ENCODE assay signal across 8 mouse cellular contexts in genomic region chr8:107151212-107151920, GRCm38 (mm10). TPM values are rescaled to one million over a fixed set of nuclear protein-coding genes. Genes with fewer than 3 reads are reported as not detected.
A peak's percentile ranks its signal among the peaks of the same experiment; 100 is the strongest.
DNase-seq lines count a peak whose midpoint lies in the region; ATAC-seq and TF ChIP-seq lines count a peak whose summit lies in the region.

No protein-coding gene starts in this region.

- H3K36me3 ChIP-seq in heart, embryonic 15.5 days: peaks cover 33% of the 10 kb centered on the region
- peaks cover 12% of the 10 kb centered on the region for H3K36me3 ChIP-seq in ES-E14 (ENCODE audit: control insufficient read depth, insufficient read depth, low read length, poor library complexity, severe bottlenecking)
- peaks cover 10% of the 10 kb centered on the region; the same call in 1 of the 2 replicates for H3K36me3 ChIP-seq in forebrain, postnatal 0 days (ENCODE audit: insufficient read depth)
- peaks cover 30% of the 10 kb centered on the region for H3K36me3 ChIP-seq in midbrain, embryonic 12.5 days

- H3K27ac ChIP-seq in heart, embryonic 15.5 days: peak overlapping the region; percentile 87
- H3K27ac ChIP-seq in ES-E14 (ENCODE audit: insufficient read depth, low read depth, low read length, poor library complexity, severe bottlenecking): peak overlapping the region; percentile 62; the same call in 1 of the 2 replicates
- peak overlapping the region; percentile 81; the same call in 1 of the 2 replicates for H3K27ac ChIP-seq in forebrain, postnatal 0 days (ENCODE audit: low read depth, low read length)
- H3K27ac ChIP-seq in midbrain, embryonic 12.5 days (replicated peaks): no peak overlapping the region

- DNase-seq in heart, postnatal 36 days: no peak
- no peak for DNase-seq in ES-E14 (ENCODE audit: low read depth, low spot score)
- peak; percentile 3 for DNase-seq in forebrain, postnatal 0 days
- no peak for DNase-seq in layer of hippocampus, postnatal 10 days (ENCODE audit: low spot score in 2 of 2)
- DNase-seq in embryo, embryonic 10 days (ENCODE audit: low spot score): no peak
- no peak for DNase-seq in urinary bladder, postnatal 14 days (ENCODE audit: low spot score)

- H3K4me1 ChIP-seq in heart, embryonic 15.5 days (replicated peaks): peaks cover 10% of the 10 kb centered on the region
- peaks cover 0 to 2% of the 10 kb centered on the region in 2 experiments; a peak in 1 of 4 replicates for H3K4me1 ChIP-seq in ES-E14 (ENCODE audit: control insufficient read depth in 2 of 2, insufficient read depth in 2 of 2, low read length in 2 of 2, poor library complexity in 1 of 2)
- H3K4me1 ChIP-seq in forebrain, postnatal 0 days (ENCODE audit: insufficient read depth): peaks cover 10% of the 10 kb centered on the region
- H3K4me1 ChIP-seq in midbrain, embryonic 12.5 days: peaks cover 12% of the 10 kb centered on the region

- 60% methylated on average over 7 of the region's 7 CpGs for WGBS in heart, embryonic 15.5 days
- 71% methylated on average over 7 of the region's 7 CpGs for WGBS in forebrain, postnatal 0 days
- WGBS in midbrain, embryonic 12.5 days: 77% methylated on average over 7 of the region's 7 CpGs

- peak overlapping the region; percentile 78 for H3K4me2 ChIP-seq in heart, embryonic 15.5 days
- peak overlapping the region; percentile 60 for H3K4me2 ChIP-seq in forebrain, postnatal 0 days (ENCODE audit: low read depth)
- H3K4me2 ChIP-seq in midbrain, embryonic 12.5 days (replicated peaks): peak overlapping the region; percentile 75

- no peaks in the 10 kb centered on the region for H3K9me3 ChIP-seq in heart, embryonic 15.5 days (replicated peaks)
- no peaks in the 10 kb centered on the region for H3K9me3 ChIP-seq in ES-E14 (ENCODE audit: control insufficient read depth, insufficient read depth, low read depth, low read length)
- no peaks in the 10 kb centered on the region for H3K9me3 ChIP-seq in forebrain, postnatal 0 days (ENCODE audit: low read length)
- H3K9me3 ChIP-seq in midbrain, embryonic 12.5 days: no peaks in the 10 kb centered on the region

- in situ Hi-C loops in ES-E14 (cut with MboI; ENCODE audit: low sequenced_read_pairs in 2 of 2, unreplicated experiment in 2 of 2): no loop called here

- ATAC-seq in heart, embryonic 15.5 days (replicated peaks; ENCODE audit: insufficient number of reproducible peaks, insufficient read depth, low FRiP score, low read depth): no peak
- no peak for ATAC-seq in forebrain, postnatal 0 days
- no peak for ATAC-seq in midbrain, embryonic 12.5 days (ENCODE audit: low FRiP score, low read depth)

- H3K27me3 ChIP-seq in heart, embryonic 15.5 days: no peaks in the 10 kb centered on the region
- H3K27me3 ChIP-seq in forebrain, postnatal 0 days (ENCODE audit: insufficient read depth, low read length): no peaks in the 10 kb centered on the region
- H3K27me3 ChIP-seq in midbrain, embryonic 12.5 days: no peaks in the 10 kb centered on the region

- H3K9ac ChIP-seq in heart, embryonic 15.5 days: peak overlapping the region; percentile 94
- H3K9ac ChIP-seq in ES-E14 (ENCODE audit: insufficient read depth, low read depth, low read length, poor library complexity, severe bottlenecking): peak overlapping the region; percentile 94
- H3K9ac ChIP-seq in forebrain, postnatal 0 days: peak overlapping the region; percentile 68
- H3K9ac ChIP-seq in midbrain, embryonic 12.5 days (replicated peaks): peak overlapping the region; percentile 88

- TF ChIP-seq CTCF in forebrain, postnatal 0 days (IDR thresholded peaks at IDR 0.05; ENCODE audit: low read depth): no peak

- intact Hi-C loops in heart, postnatal 36 days (cut with DNase I): no loop called here

- peak overlapping the region; percentile 98 for H3K4me3 ChIP-seq in heart, embryonic 15.5 days
- H3K4me3 ChIP-seq in ES-E14 (ENCODE audit: insufficient read depth in 1 of 2, low read depth in 1 of 2, low read length in 2 of 2, poor library complexity in 1 of 2, severe bottlenecking in 1 of 2): peak overlapping the region; percentile 94 to 99
- H3K4me3 ChIP-seq in forebrain, postnatal 0 days (ENCODE audit: low read depth, low read length): peak overlapping the region; percentile 78
- peak overlapping the region; percentile 87 for H3K4me3 ChIP-seq in midbrain, embryonic 12.5 days

TF ChIP-seq in ES-E14, 5 proteins besides CTCF, POLR2A, EP300 and RAD21:
- TF ChIP-seq ZC3H11A (IDR thresholded peaks at IDR 0.05; ENCODE audit: borderline replicate concordance, low read depth, low read length) (no peak), MAFK (IDR thresholded peaks at IDR 0.05; ENCODE audit: insufficient read depth, low read depth, low read length) (no peak), HCFC1 (IDR thresholded peaks at IDR 0.05; ENCODE audit: borderline replicate concordance, insufficient read depth, low read length) (no peak), ZNF384 (IDR thresholded peaks at IDR 0.05; ENCODE audit: low read depth, low read length) (no peak), CHD2 (IDR thresholded peaks at IDR 0.05; ENCODE audit: low read depth, low read length) (no peak)

RNA-seq across cellular contexts. Expression of gene Cyb5b, which starts 0.9 kb away (rescaled TPM):
- polyA plus RNA-seq in heart, embryonic 15.5 days (2015; fragmentation: Nextera tagmentation; extraction: Ambion mirVana): 51.2 and 58.7 TPM in 2 replicates
- total RNA-seq in heart, postnatal 36 days (2021): 10 to 100 TPM; 29.4 to 43.2 TPM
- total RNA-seq in ES-E14 (2012; rRNA removed): 27.8 and 44.9 TPM in 2 replicates
- total RNA-seq in forebrain, postnatal 0 days (2014; rRNA removed): 105 and 127 TPM in 2 replicates
- polyA plus RNA-seq in forebrain, postnatal 0 days (2015; fragmentation: Nextera tagmentation; extraction: Ambion mirVana): 71.4 and 88.6 TPM in 2 replicates
- polyA plus RNA-seq in midbrain, embryonic 12.5 days (2016; fragmentation: Nextera tagmentation; extraction: Ambion mirVana): 155 and 156 TPM in 2 replicates
- total RNA-seq in layer of hippocampus, postnatal 10 days (2021): 100 to 1,000 TPM in 1 of 2 experiments, 10 to 100 TPM in 1; 97.0 to 102 TPM

RNA-seq across cellular contexts. Expression of gene Terf2, which starts 55.0 kb away (rescaled TPM):
- 9.5 and 10.4 TPM in 2 replicates for polyA plus RNA-seq in heart, embryonic 15.5 days (2015; fragmentation: Nextera tagmentation; extraction: Ambion mirVana)
- total RNA-seq in heart, postnatal 36 days (2021): 10 to 100 TPM; 11.5 to 13.9 TPM
- 13.9 and 14.1 TPM in 2 replicates for total RNA-seq in ES-E14 (2012; rRNA removed)
- 28.9 and 31.2 TPM in 2 replicates for total RNA-seq in forebrain, postnatal 0 days (2014; rRNA removed)
- 18.9 and 24.2 TPM in 2 replicates for polyA plus RNA-seq in forebrain, postnatal 0 days (2015; fragmentation: Nextera tagmentation; extraction: Ambion mirVana)
- polyA plus RNA-seq in midbrain, embryonic 12.5 days (2016; fragmentation: Nextera tagmentation; extraction: Ambion mirVana): 22.5 and 23.1 TPM in 2 replicates
- 10 to 100 TPM; 36.0 to 36.6 TPM for total RNA-seq in layer of hippocampus, postnatal 10 days (2021)
